13 mouse cellular contexts compared by ENCODE assay signal in the genomic region with DNA sequence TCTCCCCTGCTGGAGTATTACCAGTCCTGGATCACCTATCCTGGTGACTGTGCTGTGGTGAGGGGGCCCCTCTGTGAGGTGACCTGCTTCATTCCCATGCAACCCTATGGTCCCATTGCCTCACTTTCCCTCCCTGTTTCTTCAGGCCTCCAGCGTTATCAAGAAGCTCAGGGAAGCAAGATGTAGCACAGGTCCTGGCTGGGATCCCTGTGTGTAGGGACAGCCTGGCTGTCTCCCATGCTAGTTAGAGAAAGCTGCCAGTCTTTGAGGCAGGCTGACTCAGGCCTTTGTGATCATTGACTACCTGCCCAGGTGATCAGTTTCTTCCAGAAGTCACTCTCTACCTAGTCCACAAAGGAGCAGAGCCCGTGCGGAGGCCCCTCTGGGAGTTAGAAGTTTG.
"Had no signal": no experiment of that assay in that cellular context is flagged by ENCODE, and none has a peak within 500 bp of the region (broad histone marks: within the 10 kb centered on the region; RNA-seq: fewer than 3 reads in every experiment).

No protein-coding gene starts in this region.

- H3K27ac ChIP-seq: heart, embryonic 13.5 days; heart, embryonic 15.5 days; hindbrain, embryonic 10.5 days; hindbrain, embryonic 12.5 days; hindbrain, embryonic 13.5 days; hindbrain, embryonic 14.5 days; hindbrain, embryonic 15.5 days; hindbrain, postnatal 0 days; intestine, embryonic 15.5 days; kidney, embryonic 15.5 days; kidney, postnatal 0 days; layer of hippocampus, adult 2 months; left cerebral cortex, adult 2 months had no signal

- H3K27me3 ChIP-seq: heart, embryonic 13.5 days; heart, embryonic 15.5 days; hindbrain, embryonic 12.5 days; hindbrain, embryonic 13.5 days; hindbrain, embryonic 15.5 days; intestine, embryonic 15.5 days; kidney, embryonic 15.5 days had no signal

- H3K4me3 ChIP-seq: heart, embryonic 13.5 days; heart, embryonic 15.5 days; hindbrain, embryonic 10.5 days; hindbrain, embryonic 12.5 days; hindbrain, embryonic 13.5 days; hindbrain, embryonic 15.5 days; intestine, embryonic 15.5 days; kidney, embryonic 15.5 days; layer of hippocampus, adult 2 months; left cerebral cortex, adult 2 months had no signal

- H3K4me1 ChIP-seq: hindbrain, embryonic 10.5 days; intestine, embryonic 15.5 days had no signal
